Mouse (Mus musculus): ENCODE results near the gene Gcnt1. TPM values are rescaled to one million over a fixed set of nuclear protein-coding genes. Genes with fewer than 3 reads are reported as not detected.

The Gcnt1 gene
- total RNA-seq, 4 experiments from 2014 or later = 9.7 to 16.0 (median 11.8) TPM

Other genes starting within 250 kb of the Gcnt1 start
- 10 to 100 TPM; 67.6 to 71.6 (median 69.7) TPM for gene Rfk, start 21.2 kb upstream of the Gcnt1 start, total RNA-seq (2022)

Data from heart, adult 8-10 months (tissue).